Mouse (Mus musculus): ENCODE measurements at regions not wholly inside any gene's neighbourhood (a gene's known extent, or its start where the extent isn't known, plus 50 kb on each side); places are given as distances from the start of the nearest gene placed in this dataset.

GRCm38 (mm10) chr3:144078198-144078935 is 126.7 kb downstream of the Lmo4 start:
- in situ Hi-C loops (cut with MboI, MseI), result no loop called here

GRCm38 (mm10) chr3:144069979-144070540 is 135.0 kb downstream of the Lmo4 start:
- in situ Hi-C loops (cut with MboI, MseI), result no loop called here

DNA sequence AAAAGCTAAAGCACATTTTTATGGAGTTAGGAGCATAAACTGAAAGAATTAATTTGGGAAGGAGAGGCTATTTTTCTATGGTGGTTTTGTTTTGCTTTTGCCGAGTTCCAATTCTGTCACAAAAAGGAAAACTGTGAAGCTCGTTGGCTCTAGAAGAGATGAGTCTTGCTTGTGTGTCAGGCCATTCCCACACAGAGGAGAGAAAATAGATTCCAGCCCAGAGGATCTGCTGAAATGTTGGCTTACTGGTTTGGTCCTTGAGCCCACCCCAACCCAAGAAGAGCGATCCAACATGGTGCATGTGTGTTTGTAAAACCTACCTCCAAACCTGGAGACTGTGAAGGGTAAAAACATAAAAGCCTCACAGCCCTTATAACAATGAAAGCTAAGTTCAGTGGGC is 138.0 kb downstream of the Lmo4 start:
- in situ Hi-C loops (cut with MboI, MseI), result no loop called here

DNA sequence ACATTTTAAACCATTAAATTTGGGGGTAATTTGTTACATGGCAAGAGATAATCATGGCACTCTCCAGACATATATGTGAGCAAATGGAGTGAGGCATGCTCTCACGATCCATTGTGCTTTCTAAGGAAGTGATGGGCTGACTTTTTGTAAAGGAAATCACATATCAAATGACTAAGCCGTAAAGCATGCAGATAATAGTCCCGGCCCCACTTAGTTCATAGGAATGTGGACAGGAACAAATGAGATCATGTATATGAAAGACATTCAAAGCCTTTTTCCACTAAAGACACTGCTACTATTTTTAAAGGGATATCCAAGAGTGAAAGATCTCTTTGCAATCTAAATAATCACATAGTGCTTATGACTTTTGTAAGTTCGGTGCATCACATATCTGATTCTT is 146.9 kb downstream of the Lmo4 start:
- in situ Hi-C loops (cut with MboI, MseI), result no loop called here

GRCm38 (mm10) chr3:144050341-144050740 is 154.7 kb downstream of the Lmo4 start:
- in situ Hi-C loops (cut with MboI, MseI), result no loop called here

GRCm38 (mm10) chr3:144049270-144049669 is 155.8 kb downstream of the Lmo4 start:
- in situ Hi-C loops (cut with MboI, MseI), result no loop called here

DNA sequence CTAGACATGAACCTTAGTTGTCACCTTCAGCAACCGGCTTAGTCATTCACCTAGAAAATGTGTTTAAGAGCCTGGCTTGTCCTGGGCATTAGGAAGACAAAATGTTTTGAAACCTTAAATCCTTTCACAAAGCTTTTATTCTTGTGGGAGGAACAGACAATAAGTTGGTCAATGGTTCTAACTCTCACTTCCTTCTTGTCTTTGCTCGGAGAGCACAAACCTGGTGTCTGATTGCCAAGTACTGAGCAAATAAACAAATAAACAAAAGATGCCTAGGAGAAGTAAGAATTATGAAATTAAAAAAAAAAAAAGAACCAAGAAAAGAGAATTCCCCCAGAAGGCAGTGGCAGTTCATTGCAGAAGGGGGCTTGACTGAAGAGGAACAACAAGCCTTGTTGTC is 160.7 kb downstream of the Lmo4 start:
- in situ Hi-C loops (cut with MboI, MseI), result no loop called here

DNA sequence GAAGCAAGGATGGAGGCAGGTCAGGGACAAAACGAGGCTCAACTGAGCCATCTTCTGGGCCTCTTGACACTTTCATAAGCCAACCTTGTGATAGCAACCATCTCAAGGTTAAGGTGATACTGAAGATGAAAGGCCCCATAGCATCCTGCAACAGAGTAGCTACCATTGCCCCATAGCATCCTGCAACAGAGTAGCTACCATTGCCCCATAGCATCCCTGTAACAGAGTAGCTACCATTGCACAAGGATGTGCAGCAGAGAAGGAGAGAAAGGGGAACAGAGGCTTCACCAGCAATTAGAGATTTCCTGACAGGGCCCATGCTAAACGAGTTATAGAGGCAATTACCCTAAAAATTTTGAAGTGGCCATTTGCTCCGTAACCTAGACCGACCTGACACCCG is 163.2 kb downstream of the Lmo4 start:
- in situ Hi-C loops (cut with MboI, MseI), result no loop called here

DNA sequence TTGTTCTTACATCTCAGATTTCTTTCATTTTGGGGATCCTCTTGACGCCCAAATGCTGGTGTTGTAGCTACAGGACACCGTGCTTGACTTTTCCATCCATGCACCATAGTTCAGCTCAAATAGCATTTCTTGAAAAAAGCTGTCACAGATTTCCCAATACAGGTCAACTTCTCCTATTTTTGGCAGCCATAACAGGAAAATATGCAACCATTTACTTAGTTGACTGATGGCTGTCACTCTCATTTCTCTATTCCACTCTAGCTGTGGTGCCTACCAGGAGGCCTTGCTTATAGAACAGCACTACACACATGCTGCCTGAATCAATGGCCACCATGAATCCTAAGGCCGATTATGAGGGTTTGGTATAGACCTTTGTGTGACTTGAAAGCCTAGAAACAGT is 165.5 kb downstream of the Lmo4 start:
- in situ Hi-C loops (cut with MboI, MseI), result no loop called here

GRCm38 (mm10) chr3:144029611-144030010 is 175.4 kb downstream of the Lmo4 start:
- in situ Hi-C loops (cut with MboI, MseI), result no loop called here

DNA sequence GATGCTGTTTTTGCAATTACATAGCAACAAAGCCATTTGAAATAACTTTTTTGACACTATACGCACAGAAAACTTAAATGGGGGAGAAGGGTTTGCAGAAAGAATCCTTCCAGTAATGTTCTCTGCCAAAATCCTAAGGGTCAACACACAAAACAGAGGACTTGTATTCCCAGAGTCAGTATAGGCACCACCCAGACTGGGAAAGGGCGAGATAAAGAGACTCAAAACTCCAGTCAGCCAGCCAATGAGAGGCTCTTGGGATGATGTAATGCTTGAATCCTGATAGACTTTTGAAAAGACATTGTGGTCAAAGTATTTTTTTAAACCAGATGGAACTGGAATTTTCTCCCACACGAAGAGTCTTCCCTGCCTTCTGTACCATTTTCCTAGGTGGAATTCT is 175.9 kb downstream of the Lmo4 start:
- in situ Hi-C loops (cut with MboI, MseI), result no loop called here

DNA sequence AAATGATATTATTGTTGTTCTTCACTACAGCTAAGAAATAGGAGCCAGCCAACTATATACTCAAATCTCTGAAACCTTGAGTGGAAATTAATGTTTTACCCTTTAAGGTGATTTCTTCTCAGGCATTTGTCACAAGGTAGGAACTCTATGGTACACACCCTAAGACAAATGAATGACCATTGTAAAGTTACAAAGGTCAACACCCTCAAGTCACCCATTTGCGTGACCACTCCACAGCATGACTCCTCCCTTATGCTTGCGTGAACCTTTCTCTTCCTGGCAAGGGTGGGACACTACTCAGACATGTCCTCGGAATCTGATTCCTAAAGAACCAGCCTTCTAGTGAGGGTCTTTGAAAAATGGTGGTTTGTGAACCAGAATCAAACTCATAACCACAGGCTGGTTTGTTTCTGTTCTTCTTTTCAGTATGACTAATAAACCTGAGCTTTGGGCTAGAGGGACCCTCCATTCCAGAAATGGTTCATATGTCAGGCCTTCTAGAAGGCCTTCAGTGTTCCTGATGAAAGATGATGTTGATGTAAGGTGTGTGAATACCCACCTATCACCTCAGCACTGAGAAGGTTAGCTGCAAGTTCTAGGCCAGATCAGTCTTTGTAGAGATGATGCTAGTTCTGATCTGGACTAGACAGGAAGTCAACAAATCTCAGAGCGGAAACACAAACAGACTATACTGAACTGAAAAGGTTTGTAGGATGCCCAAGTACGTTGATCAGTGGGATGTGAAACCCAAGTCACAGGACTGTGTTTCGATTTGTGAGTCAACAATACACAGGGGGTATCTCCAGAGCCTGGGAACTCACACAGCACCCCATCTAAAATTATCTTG is 177.7 kb downstream of the Lmo4 start:
- in situ Hi-C loops (cut with MboI, MseI), result no loop called here

DNA sequence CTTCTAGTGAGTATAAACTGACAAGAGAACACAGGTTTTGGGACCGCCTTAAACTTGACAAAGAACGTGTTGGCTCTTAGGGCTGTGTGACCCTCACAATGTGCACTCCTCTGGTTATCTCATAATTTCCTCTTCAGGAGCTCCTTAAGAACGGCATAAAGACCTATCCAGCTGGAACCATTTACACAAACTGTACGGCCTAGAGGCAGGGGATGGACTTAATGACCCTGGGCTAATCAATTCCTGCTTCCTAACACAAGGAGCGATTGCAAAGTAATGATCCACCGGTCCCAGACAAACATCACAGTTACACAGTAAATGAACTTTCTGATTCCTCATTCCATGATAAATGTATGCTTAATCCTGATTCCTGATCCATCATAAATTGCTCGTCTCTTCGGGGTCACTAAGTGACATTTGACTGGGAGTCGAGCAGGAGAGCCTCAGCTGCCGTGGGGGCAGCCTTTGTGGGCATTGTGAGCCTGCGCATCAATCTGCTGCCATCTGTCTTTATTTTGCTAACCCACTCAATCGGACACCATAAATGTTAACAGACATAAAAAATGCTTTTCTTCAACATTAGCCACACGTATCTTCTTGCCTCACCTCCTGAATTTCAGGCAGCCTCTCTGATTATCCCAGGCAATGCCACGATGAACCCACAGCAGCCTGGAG is 179.4 kb downstream of the Lmo4 start:
- in situ Hi-C loops (cut with MboI, MseI), result no loop called here

DNA sequence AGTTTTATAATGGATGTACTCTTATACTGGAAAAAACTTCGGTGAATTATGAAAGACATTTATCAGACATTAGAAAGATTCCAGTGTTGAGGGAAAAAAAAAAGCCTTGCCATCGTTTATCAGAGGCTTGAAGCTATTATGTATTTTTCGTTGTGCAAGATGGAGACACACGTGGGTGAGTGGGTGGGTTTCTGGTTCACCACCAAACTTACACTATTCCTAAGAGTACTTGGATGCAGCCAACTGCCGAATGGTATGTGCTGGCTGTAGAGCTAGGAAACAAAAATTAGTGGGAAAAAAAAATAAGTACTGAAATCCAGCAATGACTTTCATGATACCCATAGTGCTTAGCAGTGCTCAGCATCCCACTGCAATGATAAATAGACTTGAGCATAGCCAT is 180.8 kb downstream of the Lmo4 start:
- in situ Hi-C loops (cut with MboI, MseI), result no loop called here

DNA sequence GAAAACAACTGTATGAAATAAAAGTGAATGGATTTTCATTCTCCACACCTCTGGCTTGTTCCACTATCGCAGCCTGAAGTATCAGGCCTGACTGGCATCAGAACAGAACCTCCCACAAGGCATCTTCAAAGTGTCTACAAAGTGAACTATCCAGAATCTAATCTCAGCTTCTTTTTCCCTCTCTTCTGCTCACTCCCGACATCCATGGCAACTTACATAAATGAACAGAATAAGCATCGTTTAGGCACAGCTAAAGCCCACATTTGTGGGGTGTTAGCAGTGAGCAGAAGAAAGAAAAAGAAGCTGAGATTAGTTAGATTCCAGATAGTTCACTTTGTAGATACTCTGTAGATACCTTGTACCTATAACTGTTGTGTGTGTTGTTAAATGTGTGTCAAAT is 182.0 kb downstream of the Lmo4 start:
- in situ Hi-C loops (cut with MboI, MseI), result no loop called here

GRCm38 (mm10) chr3:144021969-144022368 is 183.1 kb downstream of the Lmo4 start:
- in situ Hi-C loops (cut with MboI, MseI), result no loop called here

DNA sequence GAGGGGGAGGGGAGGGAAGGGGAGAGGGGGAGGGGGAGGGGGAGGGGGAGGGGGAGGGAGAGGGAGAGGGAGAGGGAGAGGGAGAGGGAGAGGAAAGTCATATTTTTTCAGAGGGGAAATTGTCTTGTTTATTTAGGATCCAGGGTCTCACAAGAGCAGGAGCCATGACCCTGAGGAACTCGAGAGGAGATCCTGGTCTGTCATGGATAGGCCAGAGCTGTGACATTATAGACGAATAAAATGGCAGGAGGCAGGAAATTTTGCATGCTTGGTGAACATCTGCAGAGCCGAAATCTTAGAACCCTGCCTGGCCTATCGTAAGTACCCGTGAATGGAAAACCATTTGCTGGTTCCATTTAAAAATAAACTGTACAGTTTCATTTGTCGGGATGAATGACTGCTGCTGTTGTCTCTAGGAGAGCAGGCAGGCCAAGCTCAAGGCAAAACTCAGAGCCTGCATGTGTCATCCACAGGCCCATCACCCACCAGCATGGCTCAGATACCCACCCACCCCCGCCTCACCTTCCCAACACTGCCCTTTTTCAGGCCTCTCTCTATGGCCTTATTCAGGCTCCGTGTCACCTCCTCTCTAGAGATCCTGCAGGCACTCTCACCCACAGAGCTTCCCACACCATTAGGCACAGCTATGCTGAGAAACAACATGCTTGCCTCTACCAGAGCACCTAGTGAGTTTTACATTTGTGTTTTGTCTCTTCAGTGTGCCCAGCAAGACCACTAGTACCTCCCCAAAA is 184.7 kb downstream of the Lmo4 start:
- in situ Hi-C loops (cut with MboI, MseI), result no loop called here

DNA sequence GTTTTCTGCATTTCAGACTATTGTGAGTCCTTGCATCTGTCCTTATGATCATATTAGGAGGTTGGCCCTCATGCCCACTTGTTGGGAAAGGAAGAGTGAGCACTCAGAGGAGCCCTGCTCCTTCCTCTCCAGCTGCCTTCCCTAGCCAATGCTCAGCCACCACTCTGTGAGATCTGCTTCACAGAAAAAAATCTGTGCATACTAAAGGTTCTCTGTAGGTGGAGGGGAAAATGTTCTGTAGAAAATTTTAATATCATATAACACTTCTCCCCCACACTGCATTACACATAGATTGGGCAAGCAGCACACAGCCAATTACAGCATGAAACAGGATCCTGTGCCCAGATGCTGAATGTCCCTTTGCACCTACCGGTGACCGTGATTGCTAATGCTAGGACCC is 185.7 kb downstream of the Lmo4 start:
- in situ Hi-C loops (cut with MboI, MseI), result no loop called here

GRCm38 (mm10) chr3:144018559-144018958 is 186.5 kb downstream of the Lmo4 start:
- in situ Hi-C loops (cut with MboI, MseI), result no loop called here

DNA sequence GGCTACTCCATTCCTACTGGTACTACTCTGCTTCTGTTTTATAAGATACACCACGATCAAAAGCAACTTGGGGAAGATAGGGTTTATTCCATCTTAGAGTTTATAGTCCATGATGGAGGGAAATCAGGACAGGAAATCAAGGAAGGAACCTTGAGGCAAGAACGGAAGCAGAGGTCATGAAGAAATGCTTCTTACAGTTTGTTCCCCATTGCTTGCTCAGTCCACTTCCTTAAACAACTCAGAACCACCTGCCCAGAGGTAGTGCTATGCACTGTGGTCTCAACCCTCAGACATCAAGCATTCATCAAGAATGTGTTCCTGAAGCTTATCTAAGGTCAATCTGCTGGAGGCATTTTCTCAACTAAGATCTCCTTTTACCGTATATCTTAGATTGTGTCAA is 189.8 kb downstream of the Lmo4 start:
- in situ Hi-C loops (cut with MboI, MseI), result no loop called here

DNA sequence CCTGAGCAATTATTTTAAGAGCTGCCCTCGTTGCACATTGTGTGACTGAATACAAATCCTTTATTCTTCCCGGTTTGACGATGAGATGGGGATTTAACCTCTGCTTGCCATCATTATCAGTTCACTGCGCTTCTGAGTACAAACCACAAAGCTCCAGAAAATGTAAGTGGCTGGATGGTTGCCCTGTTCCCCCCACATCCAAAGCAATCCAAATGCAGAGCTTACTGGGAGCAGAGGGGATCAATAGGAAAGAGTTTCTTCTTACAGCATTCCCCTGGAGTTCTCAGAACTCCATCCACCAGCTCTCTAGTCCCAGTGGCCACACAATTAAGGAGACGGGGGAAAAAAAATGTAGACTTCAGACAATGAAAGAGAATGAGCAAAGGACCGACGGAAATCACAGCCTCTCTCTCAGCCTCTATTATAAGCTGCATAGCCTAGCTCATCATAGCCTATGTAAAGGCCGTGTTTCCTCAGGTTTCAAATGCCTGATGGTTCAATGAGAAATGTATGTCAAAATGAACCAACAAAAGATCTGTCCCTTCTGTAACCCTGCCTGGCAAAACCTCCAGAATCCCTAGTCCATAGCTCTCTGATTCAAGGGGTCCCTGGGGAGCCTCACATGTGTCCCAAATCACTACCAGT is 191.4 kb downstream of the Lmo4 start:
- in situ Hi-C loops (cut with MboI, MseI), result no loop called here
